Mouse (Mus musculus) MEL (cell line): ENCODE results near the gene Pou2af1. TPM values are rescaled to one million over a fixed set of nuclear protein-coding genes. Genes with fewer than 3 reads are reported as not detected.

Source experiments
- DNase-seq: peaks from one replicate; pipeline ENCODE4 v3.0.0; 2011; ENCODE audit warnings: low read depth, low spot score
- H3K27ac ChIP-seq: 2 replicates; pipeline ENCODE4 v1.5.1; 2012; ENCODE audit warnings: low read depth, mild to moderate bottlenecking, control low read depth, low read length, moderate library complexity; ENCODE audit not compliant: control insufficient read depth
- H3K27me3 ChIP-seq, 2 experiments: fragments of 150-350 bp in 1 of 2; sonication (generic) in 1 of 2; 2 replicates each; pipeline ENCODE4 v1.6.1; 2012; ENCODE audit warnings: low read length in 2 of 2, mild to moderate bottlenecking in 2 of 2, improper control_type of control experiment in 1 of 2, moderate library complexity in 1 of 2; ENCODE audit not compliant: insufficient read depth in 2 of 2, control insufficient read depth in 1 of 2
- H3K36me3 ChIP-seq, 2 experiments: 2 replicates each; pipeline ENCODE4 v1.6.1; 2012 to 2014; ENCODE audit warnings: low read length in 2 of 2, improper control_type of control experiment in 1 of 2, inconsistent platforms in 1 of 2, mild to moderate bottlenecking in 1 of 2; ENCODE audit not compliant: insufficient read depth in 2 of 2, control insufficient read depth in 1 of 2
- H3K4me1 ChIP-seq, 2 experiments: fragments of 150-350 bp in 1 of 2; sonication (generic) in 1 of 2; 2 replicates each; pipeline ENCODE4 v1.6.1; 2012; ENCODE audit warnings: low read length in 2 of 2, improper control_type of control experiment in 1 of 2, mild to moderate bottlenecking in 1 of 2; ENCODE audit not compliant: insufficient read depth in 2 of 2, control insufficient read depth in 1 of 2
- H3K4me3 ChIP-seq, 2 experiments: fragments of 150-350 bp in 1 of 2; sonication (generic) in 1 of 2; 2 replicates each; pipeline ENCODE4 v1.5.1; 2012; ENCODE audit warnings: low read depth in 2 of 2, low read length in 2 of 2, mild to moderate bottlenecking in 2 of 2, moderate library complexity in 2 of 2, control low read depth in 1 of 2, improper control_type of control experiment in 1 of 2; ENCODE audit not compliant: control insufficient read depth in 1 of 2, insufficient read depth in 1 of 2
- H3K79me2 ChIP-seq: 2 replicates; pipeline ENCODE4 v1.6.1; 2012; ENCODE audit warnings: mild to moderate bottlenecking, low read length, moderate library complexity; ENCODE audit not compliant: control insufficient read depth, poor library complexity, insufficient read depth
- H3K9ac ChIP-seq: 2 replicates; pipeline ENCODE4 v1.6.1; 2012; ENCODE audit warnings: low read depth, mild to moderate bottlenecking, control low read depth, low read length, moderate library complexity; ENCODE audit not compliant: control insufficient read depth, poor library complexity, severe bottlenecking
- H3K9me3 ChIP-seq: fragments of 150-350 bp; sonication (generic); replicated peaks from 2 replicates; pipeline ENCODE4 v1.6.1; 2012; ENCODE audit warnings: mild to moderate bottlenecking, low read length, improper control_type of control experiment, moderate library complexity; ENCODE audit not compliant: insufficient read depth
- BHLHE40 ChIP-seq: IDR thresholded peaks from 2 replicates; pipeline ENCODE4 v1.6.1; 2012; ENCODE audit warnings: low read depth, mild to moderate bottlenecking, inconsistent platforms, low read length, improper control_type of control experiment, borderline replicate concordance
- CHD1 ChIP-seq: IDR thresholded peaks from 2 replicates; pipeline ENCODE4 v1.6.1; 2012; ENCODE audit warnings: low read depth, mild to moderate bottlenecking, inconsistent platforms, low read length, improper control_type of control experiment
- CHD2 ChIP-seq: IDR thresholded peaks from 2 replicates; pipeline ENCODE4 v1.6.1; 2011; ENCODE audit warnings: low read length, improper control_type of control experiment
- CTCF ChIP-seq, 3 experiments: IDR thresholded peaks in 2 of 3; conservative IDR thresholded peaks in 1 of 3; 2 replicates each; pipeline ENCODE4 v1.5.1; 2011 to 2012; ENCODE audit warnings: low read length in 3 of 3, low read depth in 2 of 3, mild to moderate bottlenecking in 2 of 3, improper control_type of control experiment in 1 of 3, inconsistent platforms in 1 of 3, mixed read lengths in 1 of 3, moderate library complexity in 1 of 3; ENCODE audit not compliant: control insufficient read depth in 1 of 3, insufficient read depth in 1 of 3, poor library complexity in 1 of 3, severe bottlenecking in 1 of 3
- E2F4 ChIP-seq: IDR thresholded peaks from 2 replicates; pipeline ENCODE4 v1.6.1; 2011; ENCODE audit warnings: low read depth, low read length, improper control_type of control experiment, borderline replicate concordance
- ELF1 ChIP-seq: IDR thresholded peaks from 2 replicates; pipeline ENCODE4 v1.6.1; 2014; ENCODE audit warnings: low read depth, mild to moderate bottlenecking, inconsistent platforms, low read length, improper control_type of control experiment, moderate library complexity
- EP300 ChIP-seq, 2 experiments: IDR thresholded peaks; 2 replicates each; pipeline ENCODE4 v1.6.1; 2011; ENCODE audit warnings: improper control_type of control experiment in 2 of 2, low read length in 2 of 2, low read depth in 1 of 2, mild to moderate bottlenecking in 1 of 2
- GABPA ChIP-seq: IDR thresholded peaks from 2 replicates; pipeline ENCODE4 v1.6.1; 2012; ENCODE audit warnings: low read depth, mild to moderate bottlenecking, inconsistent platforms, low read length, improper control_type of control experiment, moderate library complexity
- JUND ChIP-seq: IDR thresholded peaks from 2 replicates; pipeline ENCODE4 v1.6.1; 2011; ENCODE audit warnings: low read depth, mild to moderate bottlenecking, improper control_type of control experiment, low read length
- MAX ChIP-seq: IDR thresholded peaks from 2 replicates; pipeline ENCODE4 v1.6.1; 2011; ENCODE audit warnings: low read length, improper control_type of control experiment
- MAZ ChIP-seq: IDR thresholded peaks from 2 replicates; pipeline ENCODE4 v1.6.1; 2012; ENCODE audit warnings: low read depth, mild to moderate bottlenecking, inconsistent platforms, low read length, improper control_type of control experiment
- MEF2A ChIP-seq: IDR thresholded peaks from 2 replicates; pipeline ENCODE4 v1.6.1; 2014; ENCODE audit warnings: low read depth, mild to moderate bottlenecking, inconsistent platforms, low read length, improper control_type of control experiment; ENCODE audit not compliant: poor library complexity, insufficient replicate concordance, severe bottlenecking; ENCODE audit errors: extremely low read depth
- MXI1 ChIP-seq: IDR thresholded peaks from 2 replicates; pipeline ENCODE4 v1.6.1; 2011; ENCODE audit warnings: mild to moderate bottlenecking, low read depth, low read length, improper control_type of control experiment
- MYC ChIP-seq: IDR thresholded peaks from 2 replicates; pipeline ENCODE4 v1.6.1; 2011; ENCODE audit warnings: low read depth, mild to moderate bottlenecking, low read length, improper control_type of control experiment, moderate library complexity
- NRF1 ChIP-seq: IDR thresholded peaks from 2 replicates; pipeline ENCODE4 v1.6.1; 2014; ENCODE audit warnings: low read depth, mild to moderate bottlenecking, inconsistent platforms, low read length, improper control_type of control experiment, moderate library complexity; ENCODE audit not compliant: poor library complexity, insufficient read depth, severe bottlenecking
- POLR2A ChIP-seq, 2 experiments: IDR thresholded peaks; 2 replicates each; pipeline ENCODE4 v1.6.1; 2011 to 2012; ENCODE audit warnings: low read length in 2 of 2, mild to moderate bottlenecking in 2 of 2, control low read depth in 1 of 2, improper control_type of control experiment in 1 of 2, low read depth in 1 of 2, moderate library complexity in 1 of 2; ENCODE audit not compliant: control insufficient read depth in 1 of 2, insufficient read depth in 1 of 2, poor library complexity in 1 of 2
- POLR2AphosphoS2 ChIP-seq: IDR thresholded peaks from 2 replicates; pipeline ENCODE4 v1.6.1; 2011; ENCODE audit warnings: low read length, improper control_type of control experiment
- POLR2AphosphoS5 ChIP-seq: IDR thresholded peaks from 2 replicates; pipeline ENCODE4 v1.6.1; 2012; ENCODE audit warnings: low read depth, borderline replicate concordance, mild to moderate bottlenecking, inconsistent platforms, low read length, moderate library complexity, mixed read lengths
- RAD21 ChIP-seq: IDR thresholded peaks from 2 replicates; pipeline ENCODE4 v1.6.1; 2011; ENCODE audit warnings: mild to moderate bottlenecking, low read depth, low read length, improper control_type of control experiment
- RCOR1 ChIP-seq: IDR thresholded peaks from 2 replicates; pipeline ENCODE4 v1.6.1; 2012; ENCODE audit warnings: low read depth, mild to moderate bottlenecking, inconsistent platforms, low read length, improper control_type of control experiment
- SIN3A ChIP-seq: IDR thresholded peaks from 2 replicates; pipeline ENCODE4 v1.6.1; 2012; ENCODE audit warnings: low read length, improper control_type of control experiment, inconsistent platforms
- SMC3 ChIP-seq: IDR thresholded peaks from 2 replicates; pipeline ENCODE4 v1.6.1; 2011; ENCODE audit warnings: low read depth, low read length, improper control_type of control experiment
- TAL1 ChIP-seq: IDR thresholded peaks from 2 replicates; pipeline ENCODE4 v1.6.1; 2012; ENCODE audit warnings: mild to moderate bottlenecking, inconsistent platforms, low read length, moderate library complexity, mixed read lengths
- TCF12 ChIP-seq: IDR thresholded peaks from 2 replicates; pipeline ENCODE4 v1.6.1; 2014; ENCODE audit warnings: low read depth, mild to moderate bottlenecking, inconsistent platforms, low read length, improper control_type of control experiment, moderate library complexity
- UBTF ChIP-seq: IDR thresholded peaks from 2 replicates; pipeline ENCODE4 v1.6.1; 2012; ENCODE audit warnings: low read depth, mild to moderate bottlenecking, inconsistent platforms, low read length, improper control_type of control experiment, moderate library complexity, borderline replicate concordance; ENCODE audit not compliant: insufficient read depth
- USF1 ChIP-seq: IDR thresholded peaks from 2 replicates; pipeline ENCODE4 v1.6.1; 2014; ENCODE audit warnings: low read depth, mild to moderate bottlenecking, inconsistent platforms, low read length, improper control_type of control experiment, moderate library complexity
- ZKSCAN1 ChIP-seq: IDR thresholded peaks from 2 replicates; pipeline ENCODE4 v1.6.1; 2012; ENCODE audit warnings: low read depth, mild to moderate bottlenecking, inconsistent platforms, low read length, improper control_type of control experiment, moderate library complexity
- ZMIZ1 ChIP-seq: IDR thresholded peaks from 2 replicates; pipeline ENCODE4 v1.6.1; 2012; ENCODE audit warnings: low read depth, mild to moderate bottlenecking, inconsistent platforms, low read length, improper control_type of control experiment, moderate library complexity
- polyA plus RNA-seq, 2 experiments: library from polyadenylated mRNA; stranded (reverse) in 1 of 2; unstranded in 1 of 2; fragments of >175 nt in 1 of 2; fragments of >200 nt in 1 of 2; gene quantifications; 2 replicates each; pipeline versions ENCODE4 v1.2.1 to v1.2.4; 2012; ENCODE audit warnings: low replicate concordance in 2 of 2, low read depth in 1 of 2; ENCODE audit not compliant: insufficient read length in 2 of 2, insufficient read depth in 1 of 2, missing spikeins in 1 of 2
- total RNA-seq: library from RNA; depleted of rRNA; stranded (reverse); fragments of 300-350 nt; gene quantifications from 2 replicates; pipeline ENCODE4 v1.2.3, GENCODE M21; 2012

The Pou2af1 gene
- total and polyA plus RNA-seq, 3 experiments: not detected

GRCm38 (mm10) chr9:51278500-51279381 lies 65.2 kb downstream of the Pou2af1 start, which contains the start of gene Colca2:
TSS of gene Colca2 (minus strand) at chr9:51278569.
- 0 out of 4 replicates have a peak, but pooled peaks cover 0 to 4% of the 10 kb centered on the region in 2 experiments for H3K4me1 ChIP-seq
- H3K79me2 ChIP-seq: no peaks in the 10 kb centered on the region
- H3K4me3 ChIP-seq: no peak within 1 kb of the TSS
- peaks cover 23 to 30% of the 10 kb centered on the region in 2 experiments for H3K27me3 ChIP-seq
- H3K27ac ChIP-seq: no peak within 1 kb of the TSS
- TF ChIP-seq NRF1: no peak
- no peak for TF ChIP-seq MXI1
- TF ChIP-seq ELF1: no peak
- no peak for TF ChIP-seq RCOR1
- no peak for TF ChIP-seq CHD2
- no peak for TF ChIP-seq JUND
- TF ChIP-seq SIN3A: no peak
- no peak for TF ChIP-seq CTCF (IDR thresholded peaks at IDR 0.05 in 2 of 3, conservative IDR thresholded peaks at IDR 0.05 in 1 of 3; ENCODE audit: control insufficient read depth in 1 of 3, insufficient read depth in 1 of 3, low read depth in 2 of 3, low read length in 3 of 3, poor library complexity in 1 of 3, severe bottlenecking in 1 of 3)
- no peak for TF ChIP-seq MYC
- no peak for TF ChIP-seq EP300 (IDR thresholded peaks at IDR 0.05; ENCODE audit: low read depth in 1 of 2, low read length in 2 of 2)
- TF ChIP-seq E2F4: no peak
- no peak for TF ChIP-seq CHD1
- TF ChIP-seq GABPA: no peak
- TF ChIP-seq TAL1: no peak
- no peak for TF ChIP-seq RAD21
- no peak for TF ChIP-seq SMC3
- TF ChIP-seq MAX: no peak
- TF ChIP-seq POLR2AphosphoS5: no peak
- TF ChIP-seq BHLHE40: no peak
- no peaks in the 10 kb centered on the region for H3K9me3 ChIP-seq
- H3K36me3 ChIP-seq: no peaks in the 10 kb centered on the region; a peak in 1 of 4 replicates
- DNase-seq: no peak
- no peak within 1 kb of the TSS for H3K9ac ChIP-seq

GRCm38 (mm10) chr9:51286079-51286478 lies 72.6 kb downstream of the Pou2af1 start:
- H3K36me3 ChIP-seq: no peaks in the 10 kb centered on the region
- H3K9ac ChIP-seq: no peak overlapping the region
- DNase-seq: no peak
- H3K27ac ChIP-seq: no peak overlapping the region
- H3K4me1 ChIP-seq: no peaks in the 10 kb centered on the region
- no peaks in the 10 kb centered on the region for H3K9me3 ChIP-seq
- no peaks in the 10 kb centered on the region for H3K79me2 ChIP-seq
- H3K27me3 ChIP-seq: peaks cover 12 to 20% of the 10 kb centered on the region in 2 experiments
- no peak overlapping the region for H3K4me3 ChIP-seq
- TF ChIP-seq GABPA: no peak
- TF ChIP-seq UBTF: no peak
- TF ChIP-seq USF1: no peak
- TF ChIP-seq MAZ: no peak
- TF ChIP-seq E2F4: no peak
- TF ChIP-seq RCOR1: no peak
- no peak for TF ChIP-seq SIN3A
- TF ChIP-seq TCF12: no peak
- TF ChIP-seq POLR2AphosphoS5: no peak
- no peak for TF ChIP-seq ZMIZ1
- no peak for TF ChIP-seq CTCF (IDR thresholded peaks at IDR 0.05 in 2 of 3, conservative IDR thresholded peaks at IDR 0.05 in 1 of 3; ENCODE audit: control insufficient read depth in 1 of 3, insufficient read depth in 1 of 3, low read depth in 2 of 3, low read length in 3 of 3, poor library complexity in 1 of 3, severe bottlenecking in 1 of 3)
- TF ChIP-seq ZKSCAN1: no peak
- no peak for TF ChIP-seq MEF2A
- no peak for TF ChIP-seq BHLHE40
- no peak for TF ChIP-seq POLR2AphosphoS2
- no peak for TF ChIP-seq NRF1
- no peak for TF ChIP-seq CHD2
- no peak for TF ChIP-seq POLR2A (IDR thresholded peaks at IDR 0.05; ENCODE audit: control insufficient read depth in 1 of 2, insufficient read depth in 1 of 2, low read depth in 1 of 2, low read length in 2 of 2, poor library complexity in 1 of 2)
- no peak for TF ChIP-seq SMC3
